Mouse (Mus musculus) intestine, embryonic 14.5 days (tissue): ENCODE measurements at regions not wholly inside any gene's neighbourhood (a gene's known extent, or its start where the extent isn't known, plus 50 kb on each side); places are given as distances from the start of the nearest gene placed in this dataset.
A peak's percentile ranks its signal among the peaks of the same experiment; 100 is the strongest.

ENCODE experiments used
- ATAC-seq: fragments of 200-750 bp; cut with Nextera tagmentation; replicated peaks from 2 replicates; pipeline ENCODE4 v1.8.0; 2017; ENCODE audit warnings: low read depth, moderate number of reproducible peaks, moderate TSS enrichment, moderate library complexity; ENCODE audit not compliant: low FRiP score, low TSS enrichment
- DNase-seq: peaks from one replicate; pipeline ENCODE4 v3.0.0-alpha.2; 2018; ENCODE audit warnings: low spot score
- H3K27ac ChIP-seq: fragments of 300-500 bp; sonication (generic); 2 replicates; pipeline ENCODE4 v1.5.1; 2014; ENCODE audit warnings: low read depth, mild to moderate bottlenecking, control low read depth
- H3K27me3 ChIP-seq: fragments of 300-500 bp; sonication (generic); replicated peaks from 2 replicates; pipeline ENCODE4 v1.6.1; 2014; ENCODE audit warnings: low read length, control low read depth; ENCODE audit not compliant: control insufficient read depth, insufficient read depth
- H3K36me3 ChIP-seq: fragments of 300-500 bp; sonication (generic); 2 replicates; pipeline ENCODE4 v1.6.1; 2014; ENCODE audit warnings: low read length, control low read depth; ENCODE audit not compliant: control insufficient read depth, insufficient read depth
- H3K4me1 ChIP-seq: fragments of 300-500 bp; sonication (generic); replicated peaks from 2 replicates; pipeline ENCODE4 v1.6.1; 2014; ENCODE audit warnings: low read length, control low read depth, mixed read lengths; ENCODE audit not compliant: control insufficient read depth, insufficient read depth
- H3K4me2 ChIP-seq: fragments of 300-500 bp; sonication (generic); 2 replicates; pipeline ENCODE4 v1.6.1; 2014; ENCODE audit warnings: low read length
- H3K4me3 ChIP-seq: fragments of 300-500 bp; sonication (generic); 2 replicates; pipeline ENCODE4 v1.5.1; 2014; ENCODE audit warnings: low read depth, low read length, control low read depth, mixed read lengths
- H3K9ac ChIP-seq: fragments of 300-500 bp; sonication (generic); 2 replicates; pipeline ENCODE4 v1.6.1; 2014; ENCODE audit warnings: mild to moderate bottlenecking, low read length
- H3K9me3 ChIP-seq: fragments of 300-500 bp; sonication (generic); 2 replicates; pipeline ENCODE4 v1.6.1; 2016; ENCODE audit warnings: low read length, control low read depth; ENCODE audit not compliant: control insufficient read depth
- WGBS: fragments of 180-500 bp; shearing (Covaris S2); extraction: QIAGEN DNeasy Blood & Tissue Kit; methylation state at CpG from one replicate; pipeline ENCODE4 v1.1.7; 2014; 5-methylcytosine and 5-hydroxymethylcytosine counted together

GRCm38 (mm10) chr4:149844971-149845370 is 70.9 kb upstream of the Slc25a33 start:
- no peaks in the 10 kb centered on the region for H3K9me3 ChIP-seq
- no peak overlapping the region for H3K9ac ChIP-seq
- no peaks in the 10 kb centered on the region for H3K36me3 ChIP-seq
- ATAC-seq (no peak), DNase-seq (no peak)
- no peak overlapping the region for H3K27ac ChIP-seq
- H3K27me3 ChIP-seq, result no peaks in the 10 kb centered on the region
- no peak overlapping the region for H3K4me2 ChIP-seq
- no peak overlapping the region for H3K4me3 ChIP-seq
- 0 out of 2 replicates have a peak, but pooled peaks cover 9% of the 10 kb centered on the region for H3K4me1 ChIP-seq
- WGBS, result 44% methylated on average over 10 of the region's 10 CpGs

GRCm38 (mm10) chr4:149843736-149844135 is 69.7 kb upstream of the Slc25a33 start:
- DNase-seq (peak; percentile 62), ATAC-seq (no peak)
- Histone ChIP-seq H3K9me3 (no peaks in the 10 kb centered on the region), H3K36me3 (no peaks in the 10 kb centered on the region), H3K4me1 (0 out of 2 replicates have a peak, but pooled peaks cover 9% of the 10 kb centered on the region), H3K27me3 (no peaks in the 10 kb centered on the region), H3K9ac (no peak overlapping the region), H3K27ac (no peak overlapping the region; the same call in 1 of the 2 replicates), H3K4me2 (no peak overlapping the region), H3K4me3 (no peak overlapping the region)
- 20% methylated on average over 10 of the region's 10 CpGs for WGBS

GRCm38 (mm10) chr4:149842906-149843305 is 68.8 kb upstream of the Slc25a33 start:
- DNase-seq (no peak), ATAC-seq (no peak)
- Histone ChIP-seq H3K4me1 (0 out of 2 replicates have a peak, but pooled peaks cover 9% of the 10 kb centered on the region), H3K9ac (no peak overlapping the region), H3K27ac (no peak overlapping the region), H3K36me3 (no peaks in the 10 kb centered on the region), H3K4me2 (no peak overlapping the region), H3K27me3 (no peaks in the 10 kb centered on the region), H3K4me3 (no peak overlapping the region), H3K9me3 (no peaks in the 10 kb centered on the region)
- 71% methylated on average over 7 of the region's 7 CpGs for WGBS

- no peaks in the 10 kb centered on the region for H3K36me3 ChIP-seq
- H3K27ac ChIP-seq, result no peak overlapping the region
- H3K4me1 ChIP-seq, result 0 out of 2 replicates have a peak, but pooled peaks cover 3% of the 10 kb centered on the region
- H3K9ac ChIP-seq, result no peak overlapping the region
- H3K27me3 ChIP-seq, result no peaks in the 10 kb centered on the region
- no peaks in the 10 kb centered on the region for H3K9me3 ChIP-seq
- ATAC-seq, result no peak
- no peak overlapping the region for H3K4me3 ChIP-seq
- no peak for DNase-seq
- H3K4me2 ChIP-seq, result no peak overlapping the region
- 72% methylated on average over 6 of the region's 6 CpGs for WGBS
Observed at GRCm38 (mm10) chr4:149841856-149842255, 67.8 kb upstream of the Slc25a33 start.

- Histone ChIP-seq H3K9ac (no peak overlapping the region), H3K4me3 (no peak overlapping the region), H3K27ac (no peak overlapping the region), H3K27me3 (no peaks in the 10 kb centered on the region), H3K9me3 (no peaks in the 10 kb centered on the region), H3K4me1 (0 out of 2 replicates have a peak, but pooled peaks cover 2% of the 10 kb centered on the region), H3K4me2 (no peak overlapping the region), H3K36me3 (no peaks in the 10 kb centered on the region)
- ATAC-seq, result peak; percentile 50
- no peak for DNase-seq
- 69% methylated on average over 12 of the region's 12 CpGs for WGBS
Observed at GRCm38 (mm10) chr4:149840511-149841292, 66.6 kb upstream of the Slc25a33 start.

GRCm38 (mm10) chr4:149838682-149839081 is 64.6 kb upstream of the Slc25a33 start:
- ATAC-seq (peak; percentile 75; the same call in 1 of the 2 replicates), DNase-seq (no peak)
- no peak overlapping the region for H3K4me3 ChIP-seq
- no peaks in the 10 kb centered on the region for H3K4me1 ChIP-seq
- no peak overlapping the region for H3K27ac ChIP-seq
- no peak overlapping the region for H3K4me2 ChIP-seq
- WGBS, result 19% methylated on average over 3 of the region's 3 CpGs
- no peaks in the 10 kb centered on the region for H3K27me3 ChIP-seq
- H3K36me3 ChIP-seq, result no peaks in the 10 kb centered on the region
- H3K9ac ChIP-seq, result no peak overlapping the region
- H3K9me3 ChIP-seq, result no peaks in the 10 kb centered on the region

- H3K27me3 ChIP-seq, result no peaks in the 10 kb centered on the region
- 0 out of 2 replicates have a peak, but pooled peaks cover 3% of the 10 kb centered on the region for H3K4me1 ChIP-seq
- no peaks in the 10 kb centered on the region for H3K36me3 ChIP-seq
- ATAC-seq (no peak), DNase-seq (no peak)
- 67% methylated on average over 9 of the region's 9 CpGs for WGBS
- H3K9ac ChIP-seq, result no peak overlapping the region
- H3K4me3 ChIP-seq, result no peak overlapping the region
- H3K4me2 ChIP-seq, result no peak overlapping the region
- H3K27ac ChIP-seq, result no peak overlapping the region
- no peaks in the 10 kb centered on the region for H3K9me3 ChIP-seq
Observed at GRCm38 (mm10) chr4:149834646-149835156, 60.6 kb upstream of the Slc25a33 start.

GRCm38 (mm10) chr4:149832446-149833101 is 58.5 kb upstream of the Slc25a33 start:
- 0 out of 2 replicates have a peak, but pooled peaks cover 3% of the 10 kb centered on the region for H3K4me1 ChIP-seq
- no peaks in the 10 kb centered on the region for H3K9me3 ChIP-seq
- H3K27ac ChIP-seq, result no peak overlapping the region
- no peaks in the 10 kb centered on the region for H3K36me3 ChIP-seq
- 22% methylated on average over 10 of the region's 10 CpGs for WGBS
- H3K27me3 ChIP-seq, result no peaks in the 10 kb centered on the region
- H3K4me3 ChIP-seq, result no peak overlapping the region
- no peak overlapping the region for H3K9ac ChIP-seq
- no peak overlapping the region for H3K4me2 ChIP-seq
- no peak for DNase-seq
- no peak for ATAC-seq
